Mouse (Mus musculus): ENCODE measurements around the gene Fbxw27. TPM values are rescaled to one million over a fixed set of nuclear protein-coding genes. Genes with fewer than 3 reads are reported as not detected.
"Not testable (repeated sequence)": the region's sequence is repeated elsewhere in the genome, so short reads cannot be mapped to it uniquely, and the experiment has no call there.

The Fbxw27 gene
- not detected in 2 replicates for polyA plus RNA-seq (2015; fragmentation: Nextera tagmentation; extraction: Ambion mirVana)

DNA sequence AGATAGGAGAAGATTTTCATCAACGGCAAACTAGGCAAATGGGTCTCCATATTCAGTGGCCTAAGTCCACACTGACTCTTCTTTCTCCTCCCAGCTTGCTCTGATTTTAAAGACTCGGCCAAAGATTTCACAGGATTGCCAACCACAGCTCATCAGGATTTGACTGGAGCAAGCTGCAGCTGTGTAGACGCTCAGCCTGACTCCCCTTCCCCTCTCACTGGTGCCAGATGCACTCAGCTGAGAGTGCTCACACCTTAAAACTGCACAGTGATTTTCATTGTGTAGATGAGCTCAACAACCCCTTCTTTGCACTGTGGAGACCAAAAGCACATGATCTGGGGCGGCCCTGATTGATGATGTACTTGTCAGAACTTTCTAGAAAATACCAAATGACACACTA is at the start of gene Fbxw27:
TSS of gene Fbxw27 (minus strand) at position 101 of the 400 bp plus-strand sequence.
- H3K36me3 ChIP-seq; H3K27me3 ChIP-seq; H3K27ac ChIP-seq; H3K4me1 ChIP-seq; H3K9me3 ChIP-seq; H3K9ac ChIP-seq; ATAC-seq (ENCODE audit: low FRiP score, low read depth); H3K4me2 ChIP-seq (replicated peaks); H3K4me3 ChIP-seq: not testable (repeated sequence)
- WGBS, result 75% methylated on average over 4 of the region's 4 CpGs

DNA sequence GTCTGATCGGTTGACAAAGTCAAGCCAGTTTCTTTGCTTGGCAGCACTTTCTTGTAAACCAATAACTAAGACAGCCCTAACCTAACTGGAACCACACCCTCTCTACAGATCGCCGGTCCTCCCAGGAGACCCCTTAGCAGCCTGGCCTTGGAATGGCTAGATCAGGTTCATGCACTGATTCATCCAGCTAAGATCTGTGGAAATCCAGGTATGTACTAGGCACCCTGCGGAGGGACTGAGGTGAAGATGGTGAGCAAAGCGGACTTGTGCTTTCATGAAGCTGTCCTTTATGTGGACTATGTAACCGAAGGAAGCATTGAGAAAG is 42.6 kb upstream of the Fbxw27 start:
- Histone ChIP-seq H3K27me3 (no peaks in the 10 kb centered on the region), H3K9ac (peak overlapping the region; percentile 69), H3K4me1 (peaks cover 5% of the 10 kb centered on the region), H3K4me2 (replicated peaks) (peak overlapping the region; percentile 83), H3K4me3 (peak overlapping the region; percentile 64), H3K9me3 (no peaks in the 10 kb centered on the region), H3K27ac (peak overlapping the region; percentile 77; the same call in 1 of the 2 replicates), H3K36me3 (peaks cover 35% of the 10 kb centered on the region)
- peak; percentile 48 for ATAC-seq (ENCODE audit: low FRiP score, low read depth)
- WGBS, result 11% methylated on average over 6 of the region's 6 CpGs

DNA sequence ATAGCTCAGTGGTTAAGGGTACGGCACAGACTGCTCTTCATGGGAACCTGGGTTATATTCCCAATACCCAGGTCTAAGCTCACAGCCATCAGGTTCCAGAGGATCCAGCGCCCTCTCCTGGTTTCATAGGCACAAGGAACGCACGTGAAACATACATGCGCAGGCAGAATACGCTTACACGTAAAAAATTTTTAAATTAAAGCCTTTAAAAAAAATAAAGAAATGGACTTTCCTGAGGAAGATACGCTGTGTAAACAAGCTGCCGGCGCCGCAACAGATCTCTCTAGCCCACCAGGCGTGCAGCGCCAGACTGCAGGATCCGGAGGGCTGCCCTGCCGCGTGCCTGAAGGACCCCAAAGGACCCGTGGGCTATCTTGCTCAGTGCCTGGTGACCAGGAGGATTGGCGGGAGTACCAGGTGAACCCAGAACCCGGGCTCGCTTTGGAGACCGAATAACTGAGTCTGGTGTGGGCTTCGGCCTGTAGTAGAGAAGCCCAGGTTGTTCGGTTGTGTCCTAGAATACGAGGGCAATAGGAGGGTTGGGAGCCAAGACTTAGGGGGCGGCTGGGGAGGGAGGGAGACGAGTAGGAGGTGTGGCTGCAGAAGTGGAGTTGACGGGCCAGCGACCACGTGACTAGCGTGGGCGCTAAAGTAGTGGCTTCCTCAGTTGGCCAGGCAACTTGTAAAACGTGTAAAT is 42.1 kb upstream of the Fbxw27 start, which contains the start of gene Nme6:
TSS of gene Nme6 (plus strand) at position 359 of the 697 bp plus-strand sequence.
- H3K4me3 ChIP-seq, result peak within 1 kb of the TSS; percentile 64
- no peaks in the 10 kb centered on the region for H3K27me3 ChIP-seq
- peaks cover 30% of the 10 kb centered on the region for H3K36me3 ChIP-seq
- H3K9me3 ChIP-seq, result no peaks in the 10 kb centered on the region
- peak within 1 kb of the TSS; percentile 69 for H3K9ac ChIP-seq
- WGBS, result under 1% methylated on average over 32 of the region's 32 CpGs
- peaks cover 5% of the 10 kb centered on the region for H3K4me1 ChIP-seq
- peak within 1 kb of the TSS; percentile 83 for H3K4me2 ChIP-seq (replicated peaks)
- H3K27ac ChIP-seq, result peak within 1 kb of the TSS; percentile 77
- ATAC-seq (ENCODE audit: low FRiP score, low read depth), result peak; percentile 98

DNA sequence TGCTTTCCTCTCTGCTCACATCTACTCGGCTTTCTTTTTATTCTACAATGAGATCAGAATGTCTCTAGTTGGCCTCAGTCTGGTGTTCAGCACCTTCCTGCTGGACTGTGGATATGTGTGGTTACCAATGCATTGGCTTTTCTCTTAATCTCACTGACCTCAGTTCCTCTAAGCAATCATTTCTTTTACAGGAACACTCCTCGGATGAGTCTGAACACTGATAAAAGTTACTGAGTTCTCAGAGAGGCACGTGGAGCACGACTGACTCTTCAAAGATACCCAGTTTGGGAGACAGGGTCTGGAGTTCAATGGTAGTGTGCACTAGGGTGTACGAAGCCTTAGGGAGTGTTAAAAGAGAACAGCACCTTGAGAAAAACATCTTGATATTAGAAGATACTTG is 35.7 kb upstream of the Fbxw27 start:
- Histone ChIP-seq H3K27me3 (no peaks in the 10 kb centered on the region), H3K4me2 (replicated peaks) (no peak overlapping the region), H3K9me3 (no peaks in the 10 kb centered on the region), H3K36me3 (peaks cover 15% of the 10 kb centered on the region), H3K4me3 (no peak overlapping the region), H3K9ac (no peak overlapping the region), H3K27ac (no peak overlapping the region), H3K4me1 (no peaks in the 10 kb centered on the region)
- ATAC-seq (ENCODE audit: low FRiP score, low read depth), result no peak
- WGBS, result 70% methylated on average over 5 of the region's 5 CpGs

DNA sequence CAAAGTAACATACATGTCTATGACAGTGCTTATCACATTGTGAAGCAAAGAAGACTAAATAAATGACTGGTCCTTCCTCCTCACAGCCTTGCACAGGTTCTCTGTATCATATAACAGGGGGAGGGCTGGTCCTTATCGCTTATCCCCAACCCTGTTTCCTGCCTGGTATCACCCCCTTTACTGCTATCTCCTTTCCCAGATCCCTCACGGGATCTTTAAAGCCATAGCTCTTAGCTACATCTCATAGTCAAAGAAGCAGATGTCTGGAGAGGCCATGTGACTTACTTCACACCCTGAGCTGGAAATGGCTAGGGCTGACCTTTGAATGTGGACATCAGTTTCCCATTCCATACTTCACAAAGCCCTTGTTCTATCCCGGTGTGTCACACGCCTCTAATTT is 35.3 kb upstream of the Fbxw27 start:
- Histone ChIP-seq H3K9me3 (no peaks in the 10 kb centered on the region), H3K27ac (no peak overlapping the region), H3K4me1 (no peaks in the 10 kb centered on the region), H3K4me3 (no peak overlapping the region), H3K9ac (no peak overlapping the region), H3K27me3 (no peaks in the 10 kb centered on the region), H3K36me3 (peaks cover 12% of the 10 kb centered on the region), H3K4me2 (replicated peaks) (no peak overlapping the region)
- ATAC-seq (ENCODE audit: low FRiP score, low read depth), result no peak
- WGBS, result 66% methylated on average over 4 of the region's 4 CpGs

DNA sequence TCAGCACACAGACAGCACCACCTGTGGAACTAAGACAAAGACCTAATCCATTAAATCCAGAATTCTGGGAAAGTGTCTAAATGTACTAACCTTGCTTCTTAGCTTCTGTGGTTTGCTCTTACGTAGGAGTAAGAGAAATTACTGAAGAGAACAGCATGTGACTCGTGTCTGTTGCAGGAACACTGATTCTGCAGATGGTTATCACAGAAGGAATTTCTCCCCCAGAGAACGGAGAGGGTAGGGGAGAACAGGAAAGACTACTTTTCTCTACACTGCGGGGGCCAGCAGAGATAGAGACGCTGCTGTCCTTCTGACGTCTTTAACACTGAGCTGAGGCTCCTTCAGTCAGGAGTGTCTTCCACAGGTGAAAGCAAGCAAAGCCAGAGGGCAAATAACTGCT is 25.9 kb upstream of the Fbxw27 start:
- no peaks in the 10 kb centered on the region for H3K4me1 ChIP-seq
- H3K27me3 ChIP-seq, result no peaks in the 10 kb centered on the region
- no peak overlapping the region for H3K27ac ChIP-seq
- H3K36me3 ChIP-seq, result no peaks in the 10 kb centered on the region
- 52% methylated on average over 6 of the region's 6 CpGs for WGBS
- H3K4me3 ChIP-seq, result no peak overlapping the region
- no peaks in the 10 kb centered on the region for H3K9me3 ChIP-seq
- H3K4me2 ChIP-seq (replicated peaks), result no peak overlapping the region
- no peak for ATAC-seq (ENCODE audit: low FRiP score, low read depth)
- H3K9ac ChIP-seq, result no peak overlapping the region

DNA sequence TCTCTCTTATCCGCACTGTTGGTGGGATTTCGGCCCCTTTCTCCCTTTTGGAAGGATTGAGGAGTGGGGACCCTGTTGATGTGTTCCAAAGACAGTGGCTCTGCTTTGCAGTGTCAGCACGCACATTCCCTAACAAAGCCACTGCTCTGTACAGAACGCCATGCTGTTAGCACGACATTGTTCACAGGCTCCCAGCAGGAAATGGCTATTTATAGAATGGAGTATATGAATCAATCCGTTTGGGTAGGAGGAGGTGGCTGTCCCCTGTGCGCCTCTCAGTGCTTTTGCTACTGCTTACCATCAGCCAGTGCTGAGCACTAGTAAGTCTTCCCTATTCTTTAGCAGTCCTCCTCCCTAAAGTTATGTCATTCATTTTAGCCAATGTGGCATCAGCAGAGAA is 23.0 kb upstream of the Fbxw27 start:
- Histone ChIP-seq H3K4me3 (no peak overlapping the region), H3K27me3 (no peaks in the 10 kb centered on the region), H3K27ac (no peak overlapping the region), H3K4me2 (replicated peaks) (no peak overlapping the region), H3K36me3 (no peaks in the 10 kb centered on the region), H3K9ac (no peak overlapping the region), H3K9me3 (no peaks in the 10 kb centered on the region), H3K4me1 (no peaks in the 10 kb centered on the region)
- no peak for ATAC-seq (ENCODE audit: low FRiP score, low read depth)
- WGBS, result 65% methylated on average over 7 of the region's 7 CpGs

DNA sequence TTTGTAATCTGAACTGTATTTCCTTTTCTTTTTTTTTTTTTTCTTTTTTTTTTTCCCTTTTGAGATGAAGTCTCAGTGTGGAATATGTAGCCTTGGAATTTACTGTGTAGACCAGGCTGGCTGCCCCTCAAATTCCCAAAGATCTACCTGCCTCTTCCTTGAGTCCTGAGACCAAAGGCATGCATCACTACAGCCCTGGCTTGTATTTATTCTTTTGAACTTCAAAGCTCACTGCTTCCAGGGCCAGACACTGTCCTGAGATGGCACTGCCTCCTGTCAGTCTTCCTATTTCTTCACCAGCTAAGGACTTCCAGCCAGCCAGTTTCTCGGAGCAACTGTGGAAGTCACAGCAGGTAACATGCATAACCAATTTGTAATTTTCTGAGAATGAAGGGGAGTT is 21.5 kb upstream of the Fbxw27 start, which contains the start of gene Spink8:
TSS of gene Spink8 (plus strand) at position 301 of the 400 bp plus-strand sequence.
- H3K27me3 ChIP-seq, result no peaks in the 10 kb centered on the region
- no peaks in the 10 kb centered on the region for H3K9me3 ChIP-seq
- H3K9ac ChIP-seq, result no peak within 1 kb of the TSS
- no peaks in the 10 kb centered on the region for H3K36me3 ChIP-seq
- H3K4me3 ChIP-seq, result no peak within 1 kb of the TSS
- no peak within 1 kb of the TSS for H3K4me2 ChIP-seq (replicated peaks)
- WGBS, result 61% methylated on average over 1 of the region's 1 CpGs
- no peak for ATAC-seq (ENCODE audit: low FRiP score, low read depth)
- no peak within 1 kb of the TSS for H3K27ac ChIP-seq
- no peaks in the 10 kb centered on the region for H3K4me1 ChIP-seq

DNA sequence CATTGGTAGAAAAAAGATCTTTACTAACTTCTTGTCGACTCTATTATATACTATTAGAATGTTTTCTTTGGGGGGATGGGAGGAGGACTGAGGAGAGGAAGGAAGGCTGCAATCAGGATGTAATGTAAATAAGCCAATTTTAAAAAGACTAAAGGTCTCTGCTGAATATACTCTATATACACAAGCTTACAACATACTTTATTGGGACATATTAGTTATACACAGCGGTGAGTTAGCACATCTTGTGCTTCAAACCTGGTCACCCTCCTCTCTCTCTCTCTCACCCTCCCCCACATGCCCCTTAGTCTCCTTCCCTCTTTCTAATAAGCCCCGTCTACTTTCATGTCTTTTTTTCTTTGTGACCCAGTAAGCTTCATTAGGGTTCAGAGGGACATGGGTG is 17.4 kb upstream of the Fbxw27 start:
- Histone ChIP-seq H3K27me3 (no peaks in the 10 kb centered on the region), H3K4me2 (replicated peaks) (no peak overlapping the region), H3K9me3 (no peaks in the 10 kb centered on the region), H3K27ac (no peak overlapping the region), H3K9ac (no peak overlapping the region), H3K4me3 (no peak overlapping the region), H3K4me1 (no peaks in the 10 kb centered on the region), H3K36me3 (no peaks in the 10 kb centered on the region)
- no peak for ATAC-seq (ENCODE audit: low FRiP score, low read depth)
- 49% methylated on average over 3 of the region's 3 CpGs for WGBS

DNA sequence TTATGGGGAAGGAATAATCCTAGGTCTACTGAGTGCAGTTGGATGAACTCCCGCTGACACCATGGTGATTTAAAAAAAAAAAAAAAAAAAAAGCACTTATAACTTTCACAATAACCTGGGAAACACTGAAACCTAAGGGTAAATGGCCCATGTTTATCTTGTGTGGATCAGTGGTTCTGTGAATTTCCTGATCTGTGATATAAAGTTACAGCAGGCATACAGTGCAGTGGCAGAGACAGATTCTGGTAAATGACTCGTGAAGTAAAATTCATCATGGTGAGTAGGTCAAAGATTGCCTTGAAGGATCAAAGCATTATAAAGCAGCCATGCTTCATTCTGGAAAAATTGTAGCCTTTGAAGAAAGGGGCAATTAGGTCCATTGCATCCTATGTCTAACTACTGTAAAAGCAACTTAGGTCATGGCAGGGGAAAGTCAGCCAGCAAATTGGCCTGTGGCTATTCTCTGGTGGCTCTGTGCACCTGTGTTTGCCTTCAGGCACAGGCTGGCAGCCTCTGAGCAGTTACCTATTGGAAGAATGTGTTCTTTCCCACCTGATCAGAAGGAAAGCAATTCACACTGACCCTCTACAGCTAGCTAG is 16.3 kb upstream of the Fbxw27 start:
- no peaks in the 10 kb centered on the region for H3K4me1 ChIP-seq
- H3K4me3 ChIP-seq, result no peak overlapping the region
- no peak for ATAC-seq (ENCODE audit: low FRiP score, low read depth)
- no peak overlapping the region for H3K9ac ChIP-seq
- no peaks in the 10 kb centered on the region for H3K27me3 ChIP-seq
- no peak overlapping the region for H3K27ac ChIP-seq
- WGBS, result 82% methylated on average over 2 of the region's 2 CpGs
- H3K36me3 ChIP-seq, result no peaks in the 10 kb centered on the region
- no peak overlapping the region for H3K4me2 ChIP-seq (replicated peaks)
- H3K9me3 ChIP-seq, result no peaks in the 10 kb centered on the region

DNA sequence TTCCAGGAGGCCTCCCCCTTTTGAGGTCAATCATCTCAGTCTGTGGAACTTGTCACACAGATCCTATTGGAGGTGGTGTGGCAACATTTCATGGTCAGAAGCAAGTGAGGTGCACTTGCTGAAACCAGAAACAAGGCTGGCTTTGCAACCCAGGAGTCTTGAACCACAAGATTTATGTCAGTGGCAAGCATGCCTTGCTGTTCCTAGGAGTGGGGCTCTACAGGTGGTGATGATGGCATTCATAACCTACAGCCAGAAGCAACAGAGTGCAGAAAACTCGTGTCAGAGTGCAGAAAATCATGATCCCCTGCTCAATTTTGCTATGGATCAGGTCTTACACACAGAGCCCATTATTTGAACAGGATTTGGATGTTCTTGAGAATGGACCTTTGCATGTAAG is 15.8 kb upstream of the Fbxw27 start:
- H3K4me3 ChIP-seq, result no peak overlapping the region
- H3K27ac ChIP-seq, result no peak overlapping the region
- no peaks in the 10 kb centered on the region for H3K4me1 ChIP-seq
- 54% methylated on average over 1 of the region's 1 CpGs for WGBS
- H3K36me3 ChIP-seq, result no peaks in the 10 kb centered on the region
- H3K9ac ChIP-seq, result no peak overlapping the region
- no peak for ATAC-seq (ENCODE audit: low FRiP score, low read depth)
- H3K27me3 ChIP-seq, result no peaks in the 10 kb centered on the region
- no peak overlapping the region for H3K4me2 ChIP-seq (replicated peaks)
- no peaks in the 10 kb centered on the region for H3K9me3 ChIP-seq

DNA sequence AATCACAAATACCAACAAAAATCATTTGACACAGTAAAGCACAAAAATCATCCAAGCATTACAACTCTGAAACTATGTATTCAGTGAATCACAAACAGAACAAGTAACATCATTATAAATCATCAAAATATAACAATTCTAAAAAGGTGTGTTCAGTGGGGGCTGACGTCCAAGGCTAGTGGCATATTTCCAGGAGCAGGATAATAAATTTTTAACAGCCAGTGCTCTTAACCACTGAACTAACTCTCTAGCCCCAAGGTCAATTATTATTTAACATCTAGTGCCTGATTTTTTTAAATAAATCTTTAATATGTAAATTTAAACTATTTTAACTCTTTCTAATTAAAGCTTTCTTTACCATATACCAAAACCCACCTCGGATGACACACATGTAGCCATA is 15.1 kb upstream of the Fbxw27 start:
- not testable (repeated sequence) for H3K9ac ChIP-seq

DNA sequence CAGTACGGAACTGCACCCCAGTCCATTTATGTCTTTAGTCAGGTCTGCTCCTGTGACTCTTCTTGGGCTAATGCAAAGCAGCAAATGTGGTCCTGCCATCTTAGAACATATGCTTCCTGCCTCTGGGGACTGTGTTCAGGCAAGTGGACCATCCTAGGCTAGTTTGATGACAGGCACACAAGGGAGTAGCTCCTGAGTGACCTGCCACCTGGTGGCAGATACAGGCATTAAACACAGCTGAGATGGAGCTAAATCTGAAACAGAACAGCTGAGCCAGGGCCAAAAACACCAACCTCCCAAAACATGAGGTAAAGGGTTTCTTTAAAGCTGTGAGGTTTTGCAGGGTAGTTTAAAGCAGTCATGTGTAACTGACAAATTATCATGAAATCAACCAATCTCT is 7.6 kb upstream of the Fbxw27 start:
- 82% methylated on average over 1 of the region's 1 CpGs for WGBS
- Histone ChIP-seq H3K4me1 (no peaks in the 10 kb centered on the region), H3K9me3 (no peaks in the 10 kb centered on the region), H3K9ac (no peak overlapping the region), H3K4me2 (replicated peaks) (no peak overlapping the region), H3K36me3 (no peaks in the 10 kb centered on the region), H3K27me3 (no peaks in the 10 kb centered on the region), H3K27ac (no peak overlapping the region), H3K4me3 (no peak overlapping the region)
- no peak for ATAC-seq (ENCODE audit: low FRiP score, low read depth)

More for the DNA sequence above, 15.1 kb upstream of the Fbxw27 start:
- ATAC-seq (ENCODE audit: low FRiP score, low read depth); H3K4me2 ChIP-seq (replicated peaks); H3K9me3 ChIP-seq; H3K27me3 ChIP-seq; H3K4me1 ChIP-seq; H3K27ac ChIP-seq; H3K4me3 ChIP-seq; H3K36me3 ChIP-seq: not testable (repeated sequence)
- 60% methylated on average over 2 of the region's 2 CpGs for WGBS
